Mouse (Mus musculus) cerebellum, adult 18-20 months (tissue): ENCODE results near the gene Lmbr1l.

Source experiments
- DNase-seq, 2 experiments: peaks; one replicate each; pipeline ENCODE4 v3.0.0; 2021

The Lmbr1l gene

DNA sequence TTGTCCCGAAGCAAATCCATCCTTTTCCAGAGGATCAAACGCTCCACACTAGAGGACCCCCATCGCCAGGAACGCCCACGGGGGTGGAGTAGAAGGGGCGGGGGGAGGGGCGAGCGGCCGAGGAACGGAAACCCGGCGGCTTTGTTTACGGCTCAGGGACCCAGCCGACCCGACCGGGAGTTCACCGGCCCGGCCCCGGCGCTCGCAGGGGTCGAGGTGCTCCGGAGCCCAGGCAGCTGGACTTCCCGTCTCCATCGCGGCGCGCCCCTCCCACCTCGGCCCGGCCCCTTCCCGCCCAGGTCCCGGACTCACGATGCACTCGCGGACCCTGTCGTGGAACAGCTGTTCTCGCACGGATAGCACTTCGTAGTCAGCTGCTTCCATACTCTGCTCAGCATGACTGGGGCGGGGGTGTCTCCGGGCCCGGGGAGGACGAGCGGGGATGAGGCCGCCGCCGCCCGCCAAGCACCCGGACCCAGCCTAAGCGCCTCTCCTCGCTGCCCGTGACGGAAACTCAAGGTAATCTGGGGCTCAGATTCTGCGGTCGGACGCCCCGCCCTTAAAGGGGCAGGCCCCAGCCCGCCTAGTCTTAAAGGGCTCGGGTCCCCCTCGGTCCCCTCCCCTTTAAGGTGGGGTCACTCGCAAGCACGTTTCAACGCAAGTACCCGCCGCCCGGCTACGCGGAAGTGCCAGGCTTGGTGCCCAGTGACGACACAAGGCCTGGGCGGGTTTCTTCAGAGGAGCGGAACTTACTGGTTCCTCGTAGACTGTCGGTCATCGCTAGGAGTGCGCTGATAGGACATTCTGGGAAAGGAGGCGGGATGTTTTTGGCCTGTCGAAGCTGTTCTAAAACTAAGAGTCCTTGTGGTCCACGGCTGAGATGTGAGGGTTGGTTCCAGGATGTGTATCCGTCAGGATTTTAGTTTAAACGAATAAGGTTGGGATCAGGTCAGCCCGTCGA lies at the start of gene Lmbr1l:
Gene Lmbr1l (minus strand): TSS at position 694 of the 961 bp plus-strand sequence.
- DNase-seq: peak; percentile 98 to 100

DNA sequence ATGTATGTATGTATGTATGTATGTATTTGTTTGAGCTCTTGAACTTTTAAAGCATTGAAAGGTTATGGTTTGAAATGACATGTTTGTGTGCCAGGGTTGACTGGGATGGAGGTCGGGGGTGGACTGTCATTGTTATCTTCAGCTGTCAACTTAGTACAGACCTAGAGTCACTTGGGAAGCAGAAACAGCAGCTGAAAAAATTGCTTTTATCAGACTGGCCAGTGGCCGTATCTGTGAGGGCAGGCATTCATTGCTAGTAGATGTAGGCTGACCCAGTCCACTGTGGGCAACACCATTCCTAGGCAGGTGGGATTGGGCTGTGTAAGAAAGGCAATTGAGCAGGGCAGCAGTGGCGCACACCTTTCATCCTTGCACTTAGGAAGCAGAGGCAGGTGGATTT lies 41.5 kb upstream of the Lmbr1l start:
- DNase-seq: no peak

DNA sequence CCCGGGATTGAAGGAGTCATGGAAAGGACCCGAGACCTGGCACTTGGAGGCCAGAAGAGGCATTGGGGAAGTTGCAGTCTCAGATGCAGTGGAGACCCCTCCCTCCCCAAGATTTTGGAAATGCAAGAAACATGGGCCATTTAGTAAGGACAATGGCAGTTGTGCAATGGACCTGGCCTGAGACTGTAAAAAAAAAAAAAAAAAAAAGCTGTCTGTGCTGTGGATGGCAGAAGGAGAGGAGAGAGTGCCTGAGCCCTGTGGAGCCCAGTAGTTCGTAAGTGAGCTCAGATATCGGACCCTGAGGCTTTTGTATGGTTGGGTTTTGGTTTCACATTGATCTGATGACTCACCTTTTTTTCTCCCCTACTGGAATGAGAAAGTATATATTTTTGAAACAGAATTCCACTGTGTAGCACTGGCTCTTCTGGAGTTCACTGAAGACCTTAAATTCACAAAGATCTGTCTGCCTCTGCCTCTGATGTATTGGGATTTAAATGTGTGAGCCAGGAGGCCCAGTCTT lies 40.9 kb upstream of the Lmbr1l start:
- no peak for DNase-seq

DNA sequence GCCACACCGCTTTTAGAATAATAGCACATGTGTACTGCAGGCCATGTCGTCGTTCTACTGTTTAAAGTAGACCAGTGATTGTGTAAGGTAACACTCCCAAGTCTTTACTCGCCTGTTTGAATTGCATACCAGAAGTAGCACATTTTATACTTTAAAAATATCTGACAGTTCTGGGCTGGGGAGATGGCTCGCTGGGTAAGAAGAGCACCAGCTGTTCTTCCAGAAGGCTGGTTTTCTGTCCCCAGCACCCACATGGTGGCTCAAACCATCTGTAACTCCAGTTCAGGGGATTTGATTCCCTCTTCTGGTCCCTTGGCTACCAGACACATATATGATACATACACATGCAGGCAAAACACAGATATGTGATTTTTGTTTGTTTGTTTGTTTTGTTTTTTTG lies 39.4 kb upstream of the Lmbr1l start:
- DNase-seq: no peak

DNA sequence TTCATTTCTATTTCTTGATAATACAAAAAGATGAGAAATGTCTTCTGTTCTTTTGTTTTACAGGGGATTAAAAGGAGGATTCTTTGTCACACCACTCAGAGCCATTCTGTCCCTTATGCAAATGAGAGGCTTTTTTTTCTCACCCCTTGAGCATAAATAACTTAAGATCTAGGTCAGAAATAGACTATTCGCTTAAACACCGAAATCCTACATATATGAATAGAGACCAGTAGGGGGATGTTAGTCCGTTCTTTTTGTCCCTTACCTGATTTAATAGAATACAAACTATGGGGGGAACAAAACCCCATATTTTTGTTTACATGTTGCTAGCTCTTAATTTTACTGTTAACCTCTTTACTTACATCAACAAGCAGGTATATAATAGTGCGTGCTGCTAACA lies 38.0 kb upstream of the Lmbr1l start:
- DNase-seq: no peak

DNA sequence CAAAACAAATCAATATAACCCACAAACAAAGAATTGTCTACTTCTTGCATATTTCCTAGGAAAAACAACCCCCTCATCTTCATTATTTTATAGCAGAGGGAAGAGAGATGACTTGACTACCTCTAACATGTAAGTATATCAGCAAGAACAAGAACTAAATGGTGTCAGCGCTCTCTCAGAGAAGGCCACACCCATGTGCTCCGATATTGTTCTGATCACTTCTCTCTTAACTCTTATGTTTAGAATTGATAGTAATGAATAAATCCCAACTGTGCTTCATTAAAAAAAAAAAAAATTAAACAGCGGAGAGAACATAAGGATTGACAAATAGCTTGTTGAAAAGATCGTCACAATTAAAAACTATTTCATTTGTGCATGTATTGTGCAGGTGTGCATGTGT lies 37.3 kb upstream of the Lmbr1l start:
- no peak for DNase-seq

DNA sequence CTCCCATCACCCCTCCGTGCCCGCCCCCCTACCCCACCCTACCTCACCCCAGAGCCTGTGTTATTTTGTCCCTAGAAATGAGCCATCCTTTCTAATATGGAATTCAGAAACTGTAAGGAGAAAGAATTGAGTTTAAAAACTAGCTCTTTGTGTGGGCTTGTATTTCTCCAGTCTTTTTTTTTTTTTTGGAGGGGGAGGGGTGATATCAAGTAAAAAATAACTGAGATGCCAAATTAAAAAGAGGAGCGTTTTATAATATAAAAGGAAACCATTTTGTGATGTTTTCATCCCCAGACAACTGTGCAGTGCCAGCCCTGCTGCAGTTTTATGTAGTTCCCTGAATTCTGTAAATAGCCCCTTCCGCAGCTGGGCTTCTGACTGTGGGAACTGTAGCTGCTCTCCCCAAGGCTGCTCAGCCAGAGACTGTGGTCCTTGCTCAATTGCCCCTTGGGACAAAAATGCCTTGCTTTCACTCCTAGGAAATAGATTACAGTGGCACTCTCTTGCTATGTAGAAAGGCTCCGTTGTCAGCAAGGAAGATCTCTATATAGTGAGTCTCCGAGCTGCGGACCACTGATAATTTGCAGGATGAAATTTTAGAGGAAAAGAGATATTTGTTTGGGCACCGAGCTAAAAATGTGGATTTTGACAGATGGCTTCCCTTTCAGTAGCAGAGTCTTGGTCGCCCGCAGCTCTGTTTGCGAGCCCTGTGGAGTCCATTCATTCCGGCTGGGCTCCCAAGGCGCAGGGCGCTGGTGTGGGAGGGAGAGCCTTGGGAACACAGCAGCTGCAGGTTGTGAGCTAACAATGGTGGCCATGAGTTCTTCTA lies 36.6 kb upstream of the Lmbr1l start:
- peak; percentile 63 to 76 for DNase-seq

DNA sequence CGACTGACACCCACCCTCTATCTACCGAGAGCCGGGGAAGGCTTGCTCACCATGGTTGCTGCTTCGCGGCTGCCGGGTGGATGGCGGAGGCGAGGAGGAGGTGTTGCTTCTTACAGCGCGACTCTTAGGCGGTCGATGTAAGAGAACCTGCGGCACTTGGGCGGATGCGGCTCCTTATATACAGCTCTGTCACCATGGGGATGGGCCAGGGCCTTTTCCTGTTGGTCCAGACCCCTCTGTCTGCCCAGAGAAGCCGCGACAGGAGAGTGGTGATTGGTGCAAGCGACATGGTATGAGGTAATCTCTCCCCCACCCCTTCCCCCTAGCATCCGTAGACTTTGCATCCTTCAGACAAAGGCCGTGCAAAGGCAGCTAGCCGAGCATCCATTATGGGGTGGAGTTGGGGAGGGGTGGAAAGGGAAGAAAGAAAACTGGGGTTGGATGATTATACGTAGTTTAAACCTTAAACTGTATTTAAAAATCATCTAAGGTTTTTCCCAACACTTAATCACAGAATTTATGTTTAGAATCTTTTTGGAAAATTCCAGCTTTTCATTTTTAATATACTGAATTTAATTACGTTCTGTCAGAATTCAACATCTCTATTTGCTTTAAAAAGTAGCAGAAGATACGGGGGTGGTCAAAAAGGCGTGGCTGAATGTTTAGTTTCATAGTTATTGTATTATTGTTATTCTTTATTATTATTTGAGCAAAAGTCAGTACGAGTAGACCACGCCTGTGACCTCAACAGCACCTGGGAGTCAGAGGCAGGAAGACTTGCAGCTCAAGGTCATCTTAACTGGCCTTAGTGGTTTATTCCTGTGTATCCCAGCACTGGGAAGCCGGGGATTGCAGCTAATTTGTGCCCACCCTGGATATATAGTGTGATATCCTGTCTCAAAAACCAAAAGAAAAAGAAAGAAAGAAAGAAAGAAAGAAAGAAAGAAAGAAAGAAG lies 35.6 kb upstream of the Lmbr1l start, which contains the start of the genes Gm49450 and Tuba1a:
Gene Gm49450 (minus strand): TSS at position 151 of the 956 bp plus-strand sequence.
Gene Tuba1a (minus strand): TSS at position 303 of the 956 bp plus-strand sequence.
- DNase-seq: peak; percentile 97

DNA sequence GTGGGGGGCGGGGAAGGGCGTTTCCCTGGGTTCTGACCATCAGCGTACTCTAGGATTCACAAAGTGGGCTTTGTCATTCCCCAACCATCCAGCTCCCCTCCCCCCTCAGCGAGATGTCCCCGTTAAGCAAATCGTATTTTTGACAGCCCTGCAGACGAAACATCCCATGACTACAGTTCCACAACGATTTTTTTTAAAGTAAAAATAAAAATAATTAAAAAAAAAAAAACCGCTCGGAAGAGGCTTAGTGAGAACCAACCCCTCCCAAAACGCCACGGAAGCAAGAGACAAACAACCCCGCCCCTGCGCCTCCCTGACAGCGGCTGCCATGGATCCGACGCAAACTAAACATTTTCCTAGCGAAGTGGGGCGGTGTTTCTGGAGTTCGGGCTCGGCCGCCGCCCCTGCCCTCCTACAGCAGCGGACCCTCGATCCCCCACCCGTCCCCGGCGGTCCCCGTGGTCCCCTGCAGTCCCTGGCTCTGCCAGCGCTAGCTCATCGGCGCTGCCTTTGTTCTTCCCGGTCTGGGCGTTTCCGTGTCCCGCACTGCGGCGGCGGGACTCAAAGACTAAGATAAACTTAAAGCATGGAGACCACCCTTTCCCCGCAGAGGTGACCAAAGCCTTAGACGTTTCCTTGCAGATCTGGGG lies 34.8 kb upstream of the Lmbr1l start:
- DNase-seq: peak in 1 of 2 experiments; percentile 77

DNA sequence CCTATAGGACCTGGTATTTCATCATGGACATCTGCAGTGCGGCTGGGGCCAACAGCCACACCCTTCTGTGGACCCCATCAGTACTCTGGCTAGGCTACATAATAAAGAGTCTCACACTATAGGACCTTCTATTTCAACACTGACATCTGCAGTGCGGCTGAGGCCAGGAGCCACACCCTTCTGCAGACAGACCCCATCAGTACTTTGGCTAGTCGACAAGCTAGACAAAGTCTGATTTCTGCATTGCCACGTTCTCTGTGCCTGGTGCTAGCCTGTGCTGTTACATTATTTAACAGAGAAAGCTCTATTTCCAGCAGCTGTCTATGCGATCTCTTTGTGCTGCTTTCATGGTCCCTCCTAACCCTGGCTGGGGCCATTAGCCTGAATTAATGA lies 34.0 kb upstream of the Lmbr1l start:
- DNase-seq: no peak

DNA sequence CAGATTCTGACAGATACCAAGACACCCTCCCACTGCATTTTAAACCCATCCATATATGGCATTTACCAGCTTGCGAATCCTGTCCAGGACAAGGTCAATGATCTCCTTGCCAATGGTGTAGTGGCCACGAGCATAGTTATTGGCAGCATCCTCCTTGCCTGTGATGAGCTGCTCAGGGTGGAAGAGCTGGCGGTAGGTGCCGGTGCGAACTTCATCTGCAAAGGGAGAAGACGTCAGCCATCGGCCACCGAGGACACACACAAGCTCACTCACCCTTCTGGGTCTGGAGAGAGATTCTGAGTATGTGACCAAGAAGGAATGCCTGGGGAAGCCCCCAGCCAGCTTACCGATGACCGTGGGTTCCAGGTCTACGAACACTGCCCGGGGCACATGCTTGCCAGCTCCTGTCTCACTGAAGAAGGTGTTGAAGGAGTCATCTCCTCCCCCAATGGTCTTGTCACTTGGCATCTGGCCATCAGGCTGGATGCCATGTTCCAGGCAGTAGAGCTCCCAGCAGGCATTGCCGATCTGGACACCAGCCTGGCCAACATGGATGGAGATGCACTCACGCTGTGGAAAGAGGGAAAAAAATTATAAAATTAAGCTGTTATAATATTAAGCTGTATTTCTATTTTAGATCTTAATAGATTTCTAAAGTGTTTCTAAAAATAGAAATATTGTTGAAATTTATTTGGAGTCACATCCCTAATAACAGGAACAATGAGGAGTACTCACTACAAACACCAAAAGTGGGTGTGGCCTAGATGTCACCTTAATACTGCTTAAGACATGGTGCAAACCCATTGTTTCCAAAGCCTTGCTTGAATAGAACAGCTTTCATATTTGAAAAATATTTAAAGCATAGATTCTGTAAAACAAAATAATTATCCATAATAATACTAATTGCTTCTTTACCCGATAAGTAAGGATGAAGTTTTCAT lies 33.4 kb upstream of the Lmbr1l start:
- DNase-seq: peak; percentile 31 to 47

DNA sequence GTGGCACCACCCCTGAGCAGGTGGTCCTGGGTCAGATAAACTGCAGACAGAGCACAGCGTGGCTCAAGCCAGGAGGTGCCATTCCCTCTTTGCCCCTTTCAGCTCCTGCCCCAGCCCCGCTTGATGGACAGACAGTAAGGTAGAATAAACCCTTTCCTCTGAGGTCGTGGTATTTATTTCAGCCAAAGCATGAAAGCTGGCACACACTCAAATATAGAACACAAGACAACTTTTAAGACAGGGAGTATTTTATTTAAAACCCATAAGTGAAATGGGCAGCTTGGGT lies 31.5 kb upstream of the Lmbr1l start:
- no peak for DNase-seq

DNA sequence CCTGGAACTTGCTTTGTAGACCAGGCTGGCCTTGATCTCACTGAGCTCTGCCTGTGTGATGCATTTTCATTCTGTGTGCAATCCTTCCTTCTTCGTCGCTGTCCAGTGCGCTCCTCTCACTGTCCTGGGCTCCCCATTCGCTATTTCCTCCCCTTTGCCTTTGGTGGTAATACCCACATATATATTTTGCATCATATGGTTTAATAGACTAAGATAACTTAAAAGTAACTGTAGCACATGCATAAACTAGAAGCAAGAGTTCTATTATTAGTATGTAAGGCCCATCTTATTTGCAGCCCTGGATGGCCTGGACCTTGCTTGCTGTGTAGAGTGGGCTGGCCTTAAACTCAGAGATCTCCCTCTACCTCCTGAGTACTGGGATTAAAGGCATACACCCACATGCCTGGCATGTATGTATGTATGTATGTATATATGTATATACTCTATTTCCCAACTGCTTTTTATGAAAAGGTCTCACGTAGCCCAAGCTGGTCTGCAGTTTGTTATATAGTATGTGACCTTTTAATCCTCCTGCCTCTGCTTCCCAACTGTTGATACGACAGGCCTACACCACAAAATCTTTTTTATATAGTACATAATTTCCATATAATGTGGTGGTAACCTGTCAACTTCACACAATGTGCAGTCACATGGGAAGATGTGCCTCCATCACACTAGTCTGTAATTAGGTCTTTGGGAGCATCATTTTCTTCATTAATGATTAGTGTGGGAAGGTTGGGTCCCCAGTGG lies 31.0 kb upstream of the Lmbr1l start:
- DNase-seq: no peak

DNA sequence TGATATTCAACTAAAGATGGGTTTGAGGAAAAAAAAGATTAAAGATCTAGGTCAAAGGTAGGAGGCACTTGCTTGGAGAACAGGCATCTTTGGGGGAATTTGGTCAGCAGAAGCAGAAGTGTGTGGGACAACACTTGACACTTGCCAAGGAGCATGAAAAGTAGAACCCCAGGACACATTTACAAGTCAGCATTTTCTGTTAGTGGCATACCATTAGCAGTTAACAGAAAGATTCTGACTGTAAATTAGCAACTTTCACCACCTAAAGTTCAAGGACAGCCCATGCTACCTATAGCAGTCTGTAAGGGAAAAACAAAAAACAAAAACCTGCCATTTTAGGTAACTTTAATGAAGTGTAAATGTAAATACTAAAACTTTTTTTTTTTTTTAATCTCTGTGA lies 30.4 kb upstream of the Lmbr1l start:
- no peak for DNase-seq

DNA sequence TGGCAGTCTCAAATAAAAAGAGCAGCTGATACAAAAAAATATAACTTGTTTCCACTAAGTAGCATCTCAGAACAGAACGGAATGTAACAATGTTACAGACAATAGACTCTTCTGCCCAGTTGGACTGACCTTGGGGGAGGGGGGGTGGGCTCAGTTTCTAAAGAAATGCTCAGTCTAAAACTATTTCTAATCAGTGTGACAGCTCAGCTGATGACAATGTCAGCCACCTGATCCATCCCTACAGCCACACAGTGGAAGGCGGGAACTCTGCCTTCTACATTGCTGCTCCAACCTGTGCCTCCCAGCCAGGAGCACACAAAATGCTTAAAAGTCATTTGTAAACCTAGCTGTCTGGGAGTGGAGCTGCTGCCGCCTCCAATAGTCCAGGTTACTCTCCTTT lies 29.9 kb upstream of the Lmbr1l start:
- no peak for DNase-seq

DNA sequence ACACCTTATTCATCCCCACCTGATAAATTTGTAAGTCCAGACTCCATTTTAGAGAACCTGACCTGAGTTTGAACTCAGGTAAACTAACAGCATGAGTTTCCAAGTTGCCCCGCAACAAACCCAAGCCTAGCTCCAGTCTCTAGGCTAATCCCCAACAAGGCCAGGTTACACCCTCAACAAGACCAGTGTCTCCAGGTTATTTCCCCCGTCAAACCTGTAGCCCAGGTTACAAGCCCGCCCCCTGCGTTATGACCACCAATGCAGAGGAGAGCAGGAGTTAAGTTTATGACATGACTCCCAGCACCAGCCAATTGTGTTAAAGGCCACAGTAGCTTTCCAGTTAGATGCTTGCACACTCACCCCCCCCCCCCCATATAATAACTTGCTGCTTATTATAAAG lies 25.1 kb upstream of the Lmbr1l start:
- DNase-seq: no peak

DNA sequence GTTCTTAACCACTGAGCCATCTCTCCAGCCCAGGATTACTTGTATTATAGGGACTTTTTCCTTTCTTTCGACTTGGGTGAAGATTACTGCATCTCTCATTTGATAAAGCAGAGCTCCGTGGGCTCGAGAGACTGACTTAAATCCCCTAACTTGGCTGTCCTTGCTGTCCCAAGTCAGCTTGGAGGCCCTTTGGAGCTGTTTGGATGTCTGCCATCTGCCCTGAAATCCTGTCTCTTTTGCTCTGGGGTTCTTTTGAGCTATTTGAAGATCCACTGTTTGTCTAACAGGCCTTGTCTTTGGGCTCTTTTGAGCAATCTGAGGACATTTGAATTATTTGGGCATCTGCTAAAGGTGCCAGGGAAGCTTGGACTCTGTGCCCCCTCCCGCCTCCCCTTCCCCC lies 24.1 kb upstream of the Lmbr1l start:
- DNase-seq: no peak

DNA sequence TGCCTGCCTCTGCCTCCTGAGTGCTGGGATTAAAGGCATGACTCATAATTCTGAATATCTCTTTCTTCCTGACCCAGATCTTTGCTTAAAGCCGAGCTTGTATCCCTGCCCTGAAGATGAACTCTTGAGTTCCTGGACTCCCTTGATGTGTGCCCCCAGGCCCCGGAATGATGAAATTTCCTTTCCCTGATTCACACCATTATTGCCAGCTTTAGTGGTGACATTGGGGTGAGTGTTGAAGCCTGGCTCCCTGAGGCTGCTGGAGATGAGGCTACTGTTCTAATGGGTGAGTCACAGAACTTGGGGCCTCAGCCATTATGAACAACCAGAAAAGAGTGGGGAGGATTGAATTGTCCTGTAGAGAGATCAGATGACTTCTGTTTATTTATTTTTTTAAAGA lies 23.5 kb upstream of the Lmbr1l start:
- DNase-seq: no peak

DNA sequence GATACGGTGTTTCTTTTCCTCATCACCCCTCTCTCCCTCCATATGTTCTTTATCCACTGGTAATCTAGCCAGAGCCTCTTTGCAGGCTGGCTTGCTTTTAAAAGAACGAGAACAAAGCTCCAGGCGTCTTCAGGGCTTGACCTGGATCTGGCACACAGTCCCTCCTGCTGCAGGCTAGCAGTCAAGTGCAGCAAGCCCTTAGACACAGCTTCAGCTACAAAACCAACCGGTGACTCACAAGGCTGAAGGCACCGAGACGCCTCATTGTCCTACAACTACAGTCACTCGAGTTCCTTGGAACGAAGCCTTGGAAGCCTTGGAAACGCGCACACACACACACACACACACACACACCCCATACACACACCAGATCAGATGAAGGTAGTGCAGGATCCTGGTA lies 22.8 kb upstream of the Lmbr1l start:
- DNase-seq: peak; percentile 48 to 51
